Comparison of ENCODE assay signal across 9 mouse cellular contexts in the genomic region with DNA sequence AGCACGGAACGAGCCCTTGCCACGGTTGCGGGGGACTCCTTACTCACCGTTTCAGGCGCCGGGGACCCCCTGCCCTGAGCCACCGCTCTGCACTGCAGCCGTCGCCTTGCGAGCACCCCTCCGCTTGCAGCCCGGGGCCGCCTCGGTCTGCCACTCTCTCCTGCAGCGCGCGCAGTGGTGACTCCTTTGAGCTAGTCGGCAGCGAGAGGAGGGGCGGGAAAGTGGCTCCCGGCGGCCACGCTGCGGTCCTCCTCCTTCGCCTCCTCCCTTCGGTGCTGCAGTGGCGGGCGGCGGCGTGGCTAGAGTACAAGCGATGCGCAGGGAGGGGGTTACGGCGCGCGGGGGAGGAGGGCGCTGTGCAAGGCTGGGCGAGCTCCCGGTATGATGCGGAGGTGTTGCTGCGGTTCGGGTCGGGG. TPM values are rescaled to one million over a fixed set of nuclear protein-coding genes. Genes with fewer than 3 reads are reported as not detected.
A peak's percentile ranks its signal among the peaks of the same experiment; 100 is the strongest.
DNase-seq lines count a peak whose midpoint lies in the region; ATAC-seq and TF ChIP-seq lines count a peak whose summit lies in the region.
"Had no signal": no experiment of that assay in that cellular context is flagged by ENCODE, and none has a peak within 500 bp of the region (broad histone marks: within the 10 kb centered on the region; RNA-seq: fewer than 3 reads in every experiment).

A gene (minus strand): TSS at position 177 of the 416 bp plus-strand sequence.

- peak within 1 kb of the TSS; percentile 44; the same call in 1 of the 2 replicates for H3K9ac ChIP-seq in heart, embryonic 14.5 days (ENCODE audit: low read length)
- no peak within 1 kb of the TSS for H3K9ac ChIP-seq in heart, adult 2 months (ENCODE audit: low read depth, low read length)
- H3K9ac ChIP-seq in hindbrain, embryonic 15.5 days = peak within 1 kb of the TSS; percentile 59
- H3K9ac ChIP-seq in limb, embryonic 12.5 days (replicated peaks) = peak within 1 kb of the TSS; percentile 45

- no peaks in the 10 kb centered on the region for H3K79me2 ChIP-seq in heart, adult 2 months (replicated peaks; ENCODE audit: control insufficient read depth, insufficient read depth, low read length)

- WGBS in heart, embryonic 14.5 days = under 1% methylated on average over 40 of the region's 44 CpGs
- under 1% methylated on average over 27 of the region's 44 CpGs for WGBS in heart, adult 2 months
- under 1% methylated on average over 37 of the region's 44 CpGs for WGBS in forebrain, embryonic 10.5 days
- WGBS in hindbrain, embryonic 15.5 days = 1% methylated on average over 37 of the region's 44 CpGs
- under 1% methylated on average over 41 of the region's 44 CpGs for WGBS in limb, embryonic 12.5 days
- WGBS in olfactory bulb, adult 2 months = under 1% methylated on average over 38 of the region's 44 CpGs

- H3K27me3 ChIP-seq in heart, embryonic 14.5 days (ENCODE audit: control insufficient read depth, insufficient read depth, low read length) = peaks cover 75% of the 10 kb centered on the region
- peaks cover 12% of the 10 kb centered on the region for H3K27me3 ChIP-seq in heart, adult 2 months (ENCODE audit: control insufficient read depth, insufficient read depth, low read length)
- H3K27me3 ChIP-seq in forebrain, embryonic 10.5 days (ENCODE audit: poor library complexity, severe bottlenecking) = peaks cover 91% of the 10 kb centered on the region
- H3K27me3 ChIP-seq in hindbrain, embryonic 15.5 days = no peaks in the 10 kb centered on the region
- peaks cover 71% of the 10 kb centered on the region for H3K27me3 ChIP-seq in limb, embryonic 12.5 days

- TF ChIP-seq CTCF in heart, adult 2 months (IDR thresholded peaks at IDR 0.05) = no peak
- TF ChIP-seq CTCF in olfactory bulb, adult 2 months (IDR thresholded peaks at IDR 0.05; ENCODE audit: insufficient read depth, low read depth, low read length) = no peak

- peaks cover 2 to 17% of the 10 kb centered on the region in 2 experiments; a peak in 2 of 4 replicates for H3K4me1 ChIP-seq in heart, embryonic 14.5 days (ENCODE audit: control insufficient read depth in 2 of 2, insufficient read depth in 2 of 2, low read length in 2 of 2)
- H3K4me1 ChIP-seq in heart, adult 2 months (ENCODE audit: control insufficient read depth, insufficient read depth, low read length) = no peaks in the 10 kb centered on the region
- peaks cover 34% of the 10 kb centered on the region for H3K4me1 ChIP-seq in forebrain, embryonic 10.5 days
- H3K4me1 ChIP-seq in hindbrain, embryonic 15.5 days (replicated peaks) = peaks cover 21% of the 10 kb centered on the region
- H3K4me1 ChIP-seq in limb, embryonic 12.5 days (replicated peaks) = peaks cover 25% of the 10 kb centered on the region
- no peaks in the 10 kb centered on the region; the same call in 1 of the 2 replicates for H3K4me1 ChIP-seq in olfactory bulb, adult 2 months (ENCODE audit: control insufficient read depth, insufficient read depth, low read length)

- no peak for TF ChIP-seq EP300 in heart, adult 2 months (IDR thresholded peaks at IDR 0.05; ENCODE audit: insufficient read depth, low read depth, low read length)

- H3K27ac ChIP-seq in heart, embryonic 14.5 days (replicated peaks in 1 of 2; ENCODE audit: control insufficient read depth in 1 of 2, insufficient read depth in 1 of 2, low read depth in 2 of 2, low read length in 2 of 2) = no peak within 1 kb of the TSS
- no peak within 1 kb of the TSS for H3K27ac ChIP-seq in heart, adult 2 months
- H3K27ac ChIP-seq in forebrain, embryonic 10.5 days = peak within 1 kb of the TSS; percentile 74
- H3K27ac ChIP-seq in hindbrain, embryonic 15.5 days (replicated peaks) = peak within 1 kb of the TSS; percentile 89
- H3K27ac ChIP-seq in limb, embryonic 12.5 days = no peak within 1 kb of the TSS
- H3K27ac ChIP-seq in olfactory bulb, adult 2 months (ENCODE audit: insufficient read depth, low read depth, low read length) = peak within 1 kb of the TSS; percentile 63

- intact Hi-C loops in heart, adult 2 months (cut with DNase I) = no loop called here

- H3K4me3 ChIP-seq in heart, embryonic 14.5 days (ENCODE audit: control insufficient read depth in 1 of 2, insufficient read depth in 1 of 2, low read depth in 1 of 2, low read length in 2 of 2) = peak within 1 kb of the TSS; percentile 35 to 51
- no peak within 1 kb of the TSS for H3K4me3 ChIP-seq in heart, adult 2 months
- H3K4me3 ChIP-seq in forebrain, embryonic 10.5 days = peak within 1 kb of the TSS; percentile 64
- peak within 1 kb of the TSS; percentile 63 for H3K4me3 ChIP-seq in hindbrain, embryonic 15.5 days
- peak within 1 kb of the TSS; percentile 47 for H3K4me3 ChIP-seq in limb, embryonic 12.5 days (replicated peaks)
- peak within 1 kb of the TSS; percentile 52 for H3K4me3 ChIP-seq in olfactory bulb, adult 2 months (ENCODE audit: insufficient read depth, low read depth, low read length)

- H3K36me3 ChIP-seq in heart, embryonic 14.5 days (ENCODE audit: control insufficient read depth, insufficient read depth, low read length) = no peaks in the 10 kb centered on the region
- no peaks in the 10 kb centered on the region for H3K36me3 ChIP-seq in heart, adult 2 months (ENCODE audit: control insufficient read depth, insufficient read depth, low read length)
- H3K36me3 ChIP-seq in forebrain, embryonic 10.5 days (replicated peaks) = no peaks in the 10 kb centered on the region
- no peaks in the 10 kb centered on the region for H3K36me3 ChIP-seq in hindbrain, embryonic 15.5 days
- H3K36me3 ChIP-seq in limb, embryonic 12.5 days = no peaks in the 10 kb centered on the region

- peak within 1 kb of the TSS; percentile 95 for H3K4me2 ChIP-seq in heart, embryonic 14.5 days (ENCODE audit: low read length)
- H3K4me2 ChIP-seq in hindbrain, embryonic 15.5 days = peak within 1 kb of the TSS; percentile 75
- H3K4me2 ChIP-seq in limb, embryonic 12.5 days = peak within 1 kb of the TSS; percentile 95

- H3K9me3 ChIP-seq in heart, embryonic 14.5 days (ENCODE audit: control insufficient read depth, low read length) = no peaks in the 10 kb centered on the region
- no peaks in the 10 kb centered on the region for H3K9me3 ChIP-seq in forebrain, embryonic 10.5 days
- no peaks in the 10 kb centered on the region for H3K9me3 ChIP-seq in hindbrain, embryonic 15.5 days
- H3K9me3 ChIP-seq in limb, embryonic 12.5 days = no peaks in the 10 kb centered on the region

- no peak for TF ChIP-seq POLR2A in heart, adult 2 months (IDR thresholded peaks at IDR 0.05; ENCODE audit: insufficient read depth, low read depth, low read length)
- TF ChIP-seq POLR2A in olfactory bulb, adult 2 months (IDR thresholded peaks at IDR 0.05; ENCODE audit: insufficient read depth, low read depth, low read length) = no peak

- no peak for DNase-seq in heart, adult 2 months
- peak; percentile 64 for DNase-seq in adrenal gland, postnatal 10 days
- DNase-seq in forebrain, embryonic 10.5 days (ENCODE audit: extremely low spot score, low spot score) = peak; percentile 76

- ATAC-seq in heart, embryonic 14.5 days (ENCODE audit: insufficient number of reproducible peaks, insufficient read depth, low FRiP score, low read depth) = 0 out of 2 replicates have a peak, but pooled peaks have one; percentile 37
- ATAC-seq in hindbrain, embryonic 15.5 days (ENCODE audit: low FRiP score, low read depth) = peak; percentile 77
- ATAC-seq in limb, embryonic 12.5 days (ENCODE audit: insufficient number of reproducible peaks, insufficient read depth, low FRiP score, low TSS enrichment, low read depth) = peak; percentile 77
- ATAC-seq in inflammation-experienced regulatory T-cells, adult 6 months = no peak
- ATAC-seq: Patski had no signal

RNA-seq across cellular contexts. Expression of the gene that starts here (rescaled TPM):
- 1.2 and 1.4 TPM in 2 replicates for polyA plus RNA-seq in heart, embryonic 14.5 days (2014; fragmentation: Nextera tagmentation; extraction: Ambion mirVana)
- total RNA-seq in heart, adult 2 months (2021) = under 1 TPM; 0.23 to 0.48 TPM
- 0.41 and 0.44 TPM in 2 replicates for polyA plus RNA-seq in heart, adult 2 months (2012; rRNA removed)
- total RNA-seq in adrenal gland, postnatal 10 days (2021) = 10 to 100 TPM in 1 of 2 experiments, 1 to 10 TPM in 1; 5.8 to 10.1 TPM
- 0.31 and 0.38 TPM in 2 replicates for polyA plus RNA-seq in forebrain, embryonic 10.5 days (2016; fragmentation: Nextera tagmentation; extraction: Ambion mirVana)
- polyA plus RNA-seq in hindbrain, embryonic 15.5 days (2015; fragmentation: Nextera tagmentation; extraction: Ambion mirVana) = 30.2 and 31.6 TPM in 2 replicates
- polyA plus RNA-seq in limb, embryonic 12.5 days (2016; fragmentation: Nextera tagmentation; extraction: Ambion mirVana) = 1.5 and 1.7 TPM in 2 replicates
- polyA plus RNA-seq in olfactory bulb, adult 2 months (2012; ENCODE audit: insufficient read depth, insufficient read length, low replicate concordance, missing spikeins) = not detected in 2 replicates
- 1 to 10 TPM; 1.4 to 3.3 (median 2.4) TPM for polyA plus RNA-seq in inflammation-experienced regulatory T-cells, adult 6 months (2017; shearing (Covaris generic))
- polyA plus RNA-seq: Patski had no signal

Comparison
In these comparisons a context has a peak if more than half of its experiments do, and no peak if none do; other contexts are left out.
1. RNA of the gene that starts here (total RNA-seq): 5.8 to 10.1 TPM in adrenal gland, postnatal 10 days; 0.23 to 0.48 TPM in heart, adult 2 months; every median in the first group is over 4 times any median in the second.
2. Peak in DNase-seq, H3K4me3 ChIP-seq and H3K27ac ChIP-seq in forebrain, embryonic 10.5 days; RNA of the gene not detected or under 1 TPM.
3. H3K27ac ChIP-seq: peak in hindbrain, embryonic 15.5 days (single experiment) and olfactory bulb, adult 2 months (single experiment); none in heart, embryonic 14.5 days (0 of 2), heart, adult 2 months (single experiment) and limb, embryonic 12.5 days (single experiment).
4. Peak in every context shown above with its lines, with median percentiles within 50 percentile points of each other: H3K4me2 ChIP-seq.